Mouse (Mus musculus) thymus, postnatal 4 days (tissue): ENCODE measurements around the gene Vezt.

Experiments
- DNase-seq: peaks from one replicate; pipeline ENCODE4 v3.0.0; 2021

Vezt gene

GRCm38 (mm10) chr10:93909811-93910446 lies 125.7 kb downstream of the Vezt start:
- DNase-seq = no peak

GRCm38 (mm10) chr10:93909015-93909414 lies 126.6 kb downstream of the Vezt start:
- no peak for DNase-seq

- DNase-seq = no peak
These were observed 127.1 kb downstream of the Vezt start for GRCm38 (mm10) chr10:93908540-93908939.

- DNase-seq = no peak
These were observed 128.2 kb downstream of the Vezt start for GRCm38 (mm10) chr10:93907376-93907775.

GRCm38 (mm10) chr10:93899907-93900306 lies 135.7 kb downstream of the Vezt start:
- no peak for DNase-seq

GRCm38 (mm10) chr10:93899303-93899702 lies 136.3 kb downstream of the Vezt start:
- DNase-seq = no peak

- no peak for DNase-seq
These were observed 138.5 kb downstream of the Vezt start, which contains the start of gene Metap2 for GRCm38 (mm10) chr10:93897043-93897646. Metap2 (minus strand) TSS chr10:93897093.

- DNase-seq = no peak
These were observed 143.1 kb downstream of the Vezt start for GRCm38 (mm10) chr10:93892551-93892950.

GRCm38 (mm10) chr10:93891031-93891430 lies 144.6 kb downstream of the Vezt start:
- no peak for DNase-seq

GRCm38 (mm10) chr10:93890565-93890964 lies 145.1 kb downstream of the Vezt start:
- no peak for DNase-seq

GRCm38 (mm10) chr10:93889976-93890375 lies 145.6 kb downstream of the Vezt start:
- no peak for DNase-seq

GRCm38 (mm10) chr10:93889579-93889950 lies 146.1 kb downstream of the Vezt start:
- peak; percentile 91 for DNase-seq
